Mouse (Mus musculus) liver, adult 2 months (tissue): Measurements from ENCODE around the gene Rogdi. TPM values are rescaled to one million over a fixed set of nuclear protein-coding genes. Genes with fewer than 3 reads are reported as not detected.
A peak's percentile ranks its signal among the peaks of the same experiment; 100 is the strongest.

Source experiments
- DNase-seq: peaks from one replicate; pipeline ENCODE4 v3.0.0-alpha.2; 2011; ENCODE audit warnings: low read depth, low spot score; ENCODE audit errors: extremely low read depth
- H3K27ac ChIP-seq: fragments of 200-500 bp; replicated peaks from 2 replicates; pipeline ENCODE4 v1.5.1; 2012; ENCODE audit warnings: low read depth, mild to moderate bottlenecking, control low read depth, inconsistent platforms, low read length; ENCODE audit not compliant: insufficient read depth
- H3K27me3 ChIP-seq: fragments of 200-500 bp; 2 replicates; pipeline ENCODE4 v1.6.1; 2012; ENCODE audit warnings: mild to moderate bottlenecking, moderate library complexity, low read length, inconsistent platforms; ENCODE audit not compliant: control insufficient read depth, insufficient read depth
- H3K36me3 ChIP-seq: fragments of 200-500 bp; 2 replicates; pipeline ENCODE4 v1.6.1; 2012; ENCODE audit warnings: low read length, inconsistent platforms; ENCODE audit not compliant: control insufficient read depth, insufficient read depth
- H3K4me1 ChIP-seq: fragments of 200-500 bp; 2 replicates; pipeline ENCODE4 v1.6.1; 2011; ENCODE audit warnings: low read length; ENCODE audit not compliant: control insufficient read depth, insufficient read depth
- H3K4me3 ChIP-seq: fragments of 200-500 bp; 2 replicates; pipeline ENCODE4 v1.5.1; 2011; ENCODE audit warnings: low read depth, mild to moderate bottlenecking, control low read depth, low read length, moderate library complexity; ENCODE audit not compliant: insufficient read depth
- H3K79me2 ChIP-seq: fragments of 200-500 bp; 2 replicates; pipeline ENCODE4 v1.6.1; 2012; ENCODE audit warnings: inconsistent platforms, mild to moderate bottlenecking, low read length, moderate library complexity; ENCODE audit not compliant: control insufficient read depth, insufficient read depth
- H3K9ac ChIP-seq: fragments of 200-500 bp; 2 replicates; pipeline ENCODE4 v1.6.1; 2012; ENCODE audit warnings: low read depth, mild to moderate bottlenecking, control low read depth, inconsistent platforms, low read length
- CTCF ChIP-seq: fragments of 200-500 bp; IDR thresholded peaks from 2 replicates; pipeline ENCODE4 v1.5.1; 2011; ENCODE audit warnings: low read depth, low read length, control low read depth
- POLR2A ChIP-seq: fragments of 200-500 bp; IDR thresholded peaks from 2 replicates; pipeline ENCODE4 v1.6.1; 2011; ENCODE audit warnings: low read length, control low read depth; ENCODE audit not compliant: insufficient read depth; ENCODE audit errors: extremely low read depth
- WGBS: fragments of 180-500 bp; shearing (Covaris S2); methylation state at CpG from one replicate; pipeline ENCODE4 v1.1.7; 2018; 5-methylcytosine and 5-hydroxymethylcytosine counted together
- polyA plus RNA-seq: library from polyadenylated mRNA; depleted of rRNA; stranded (reverse); fragments of >200 nt; gene quantifications from 2 replicates; pipeline ENCODE4 v1.2.3, GENCODE M21; 2012
- total RNA-seq: library from RNA; depleted of rRNA; stranded (reverse); fragments of >200 nt; gene quantifications from 2 replicates; pipeline ENCODE4 v1.2.3, GENCODE M21; 2014

The Rogdi gene
- total and polyA plus RNA-seq, 2 experiments: 7.5 to 53.7 TPM

DNA sequence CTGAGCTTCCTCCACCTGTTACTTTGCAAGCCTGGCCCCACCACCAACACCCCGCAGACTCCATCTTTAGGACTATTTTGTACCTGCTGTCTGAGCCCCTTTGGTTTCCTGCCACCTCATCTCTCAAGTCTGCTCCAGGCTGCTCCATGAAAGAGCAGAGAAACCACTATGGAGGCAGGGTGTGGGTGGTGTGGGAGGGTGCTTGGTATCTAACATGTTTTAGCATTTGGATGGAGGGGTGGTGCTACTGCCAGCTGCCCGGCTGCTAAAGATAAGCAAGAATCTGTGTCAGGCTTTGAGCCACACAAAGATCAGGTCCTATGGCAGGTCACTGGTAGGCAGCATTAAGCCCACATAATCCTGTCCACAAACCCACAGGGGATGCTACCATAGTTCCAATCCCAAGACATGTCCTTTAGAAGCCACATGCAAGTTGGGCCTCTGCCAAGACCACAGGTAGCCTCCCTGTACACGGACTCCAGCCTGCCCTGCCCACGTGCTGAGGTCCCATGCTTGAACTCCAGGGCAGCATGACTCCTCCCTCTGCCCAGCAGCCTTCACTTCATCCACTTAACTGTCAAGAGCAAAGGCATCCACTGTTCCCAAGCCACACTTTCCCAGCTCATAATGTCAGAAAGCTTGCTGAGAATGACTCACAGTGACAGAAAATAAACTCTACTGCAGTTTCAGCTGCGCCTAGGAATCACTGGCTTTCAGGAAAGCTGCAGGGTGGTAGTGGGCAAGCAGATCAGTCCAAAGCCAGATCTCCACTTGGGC lies 34.9 kb downstream of the Rogdi start:
- H3K4me3 ChIP-seq: no peak overlapping the region
- no peaks in the 10 kb centered on the region for H3K79me2 ChIP-seq
- H3K36me3 ChIP-seq: no peaks in the 10 kb centered on the region
- 48% methylated on average over 5 of the region's 5 CpGs for whole genome bisulfite sequencing
- TF ChIP-seq CTCF (no peak), POLR2A (no peak)
- no peaks in the 10 kb centered on the region for H3K4me1 ChIP-seq
- H3K27me3 ChIP-seq: no peaks in the 10 kb centered on the region
- no peak overlapping the region for H3K27ac ChIP-seq
- no peak overlapping the region for H3K9ac ChIP-seq
- peak; percentile 17 for DNase-seq

DNA sequence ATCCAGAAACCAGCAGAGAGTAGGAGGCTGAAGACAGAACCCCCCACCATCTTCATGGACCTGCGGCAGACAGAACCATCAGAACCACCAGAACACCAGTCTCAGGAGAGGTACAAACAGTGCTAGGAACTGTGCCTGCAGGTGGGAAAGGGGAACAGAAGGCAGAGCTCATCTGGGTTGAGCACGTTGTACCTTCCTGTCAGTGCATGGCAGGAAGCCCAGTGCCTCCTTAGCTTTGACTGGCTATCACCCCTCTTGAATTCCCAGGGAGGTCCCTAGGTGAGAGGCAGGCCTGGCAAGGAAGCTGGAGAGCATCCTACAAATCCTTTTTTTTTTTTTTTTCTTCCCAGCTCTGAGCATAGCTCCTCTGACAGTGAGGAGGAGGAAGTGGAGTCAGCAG lies 37.2 kb downstream of the Rogdi start:
- Histone ChIP-seq H3K4me3 (no peak overlapping the region), H3K79me2 (no peaks in the 10 kb centered on the region), H3K9ac (no peak overlapping the region), H3K36me3 (no peaks in the 10 kb centered on the region), H3K4me1 (no peaks in the 10 kb centered on the region), H3K27ac (no peak overlapping the region), H3K27me3 (no peaks in the 10 kb centered on the region)
- TF ChIP-seq POLR2A (no peak), CTCF (no peak)
- WGBS: 64% methylated on average over 2 of the region's 2 CpGs
- DNase-seq: no peak

GRCm38 (mm10) chr16:4974521-4974920 lies 38.8 kb downstream of the Rogdi start:
- no peaks in the 10 kb centered on the region for H3K4me1 ChIP-seq
- no peak overlapping the region for H3K4me3 ChIP-seq
- no peaks in the 10 kb centered on the region for H3K27me3 ChIP-seq
- H3K79me2 ChIP-seq: no peaks in the 10 kb centered on the region
- no peaks in the 10 kb centered on the region for H3K36me3 ChIP-seq
- WGBS: 92% methylated on average over 5 of the region's 5 CpGs
- no peak overlapping the region for H3K9ac ChIP-seq
- H3K27ac ChIP-seq: no peak overlapping the region
- TF ChIP-seq CTCF (no peak), POLR2A (no peak)
- no peak for DNase-seq

GRCm38 (mm10) chr16:4971626-4972025 lies 41.7 kb downstream of the Rogdi start:
- H3K4me1 ChIP-seq: no peaks in the 10 kb centered on the region
- 74% methylated on average over 4 of the region's 4 CpGs for WGBS
- no peak for TF ChIP-seq CTCF
- TF ChIP-seq POLR2A: no peak
- no peak overlapping the region for H3K27ac ChIP-seq
- no peak for DNase-seq
- no peak overlapping the region for H3K9ac ChIP-seq
- no peaks in the 10 kb centered on the region for H3K36me3 ChIP-seq
- no peaks in the 10 kb centered on the region for H3K27me3 ChIP-seq
- no peaks in the 10 kb centered on the region for H3K79me2 ChIP-seq
- no peak overlapping the region for H3K4me3 ChIP-seq

DNA sequence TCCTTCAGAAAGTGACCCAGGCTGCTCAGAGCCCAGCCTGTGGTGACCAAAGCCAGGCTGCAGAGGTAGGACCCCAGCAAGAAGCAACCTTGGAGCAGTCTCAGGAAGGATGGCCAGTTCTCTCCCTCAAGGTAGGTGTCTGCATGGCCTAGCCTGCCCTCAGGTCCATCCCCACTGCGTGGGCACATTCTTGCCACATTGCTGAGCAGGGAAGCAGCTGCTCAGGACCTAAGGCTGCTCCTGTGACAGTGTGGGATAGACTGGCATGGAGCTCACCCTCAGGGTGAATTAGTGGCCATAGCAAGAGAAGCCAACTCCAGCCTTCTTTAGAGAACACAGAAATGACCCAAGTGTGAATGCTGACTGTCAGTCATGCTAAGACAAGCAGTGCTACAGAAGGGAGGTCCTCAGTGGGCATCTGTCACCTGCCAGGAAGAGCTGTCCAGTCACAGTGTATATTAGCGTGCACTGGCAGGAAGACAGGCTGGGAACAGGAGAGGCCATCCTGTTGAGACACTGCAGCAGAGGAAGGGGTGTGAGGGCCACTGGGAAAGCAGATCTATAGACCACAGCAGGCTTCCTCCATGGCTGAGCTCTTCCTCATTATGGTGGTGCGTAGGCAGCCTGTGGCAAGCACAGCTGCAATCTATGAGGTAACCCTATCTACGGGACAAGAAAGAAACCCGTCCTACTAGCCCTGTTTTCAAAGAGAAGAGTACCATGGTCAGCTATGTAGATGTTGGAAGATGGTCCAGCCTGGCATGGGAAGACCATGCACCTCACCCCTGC lies 44.1 kb downstream of the Rogdi start:
- Histone ChIP-seq H3K79me2 (no peaks in the 10 kb centered on the region), H3K4me3 (no peak overlapping the region), H3K4me1 (peaks cover 3% of the 10 kb centered on the region; the same call in 1 of the 2 replicates), H3K27ac (no peak overlapping the region), H3K9ac (no peak overlapping the region), H3K36me3 (no peaks in the 10 kb centered on the region), H3K27me3 (no peaks in the 10 kb centered on the region)
- no peak for DNase-seq
- no peak for TF ChIP-seq CTCF
- no peak for TF ChIP-seq POLR2A
- WGBS: 86% methylated on average over 5 of the region's 5 CpGs
